12 mouse cellular contexts compared by ENCODE assay signal in genomic region chr7:112035804-112036203, GRCm38 (mm10). TPM values are rescaled to one million over a fixed set of nuclear protein-coding genes. Genes with fewer than 3 reads are reported as not detected.
DNase-seq lines count a peak whose midpoint lies in the region; ATAC-seq and TF ChIP-seq lines count a peak whose summit lies in the region.
"Had no signal": no experiment of that assay in that cellular context is flagged by ENCODE, and none has a peak within 500 bp of the region (broad histone marks: within the 10 kb centered on the region; RNA-seq: fewer than 3 reads in every experiment).

No protein-coding gene starts in this region.

- no peak overlapping the region for H3K9ac ChIP-seq in hindbrain, embryonic 13.5 days
- no peak overlapping the region for H3K9ac ChIP-seq in forebrain, embryonic 12.5 days
- H3K9ac ChIP-seq: hindbrain, embryonic 15.5 days had no signal

- no peak overlapping the region for H3K4me2 ChIP-seq in hindbrain, embryonic 13.5 days
- H3K4me2 ChIP-seq in forebrain, embryonic 12.5 days: no peak overlapping the region
- H3K4me2 ChIP-seq: hindbrain, embryonic 15.5 days had no signal

- no peak for TF ChIP-seq CTCF in thymus, adult 2 months (IDR thresholded peaks at IDR 0.05; ENCODE audit: borderline replicate concordance, control insufficient read depth, extremely low read depth, insufficient read depth, low read length, poor library complexity)

- H3K36me3 ChIP-seq in hindbrain, embryonic 13.5 days: no peaks in the 10 kb centered on the region
- peaks cover 4% of the 10 kb centered on the region; the same call in 1 of the 2 replicates for H3K36me3 ChIP-seq in hindbrain, embryonic 10.5 days
- 0 out of 2 replicates have a peak, but pooled peaks cover 6% of the 10 kb centered on the region for H3K36me3 ChIP-seq in forebrain, embryonic 12.5 days (replicated peaks)
- H3K36me3 ChIP-seq in thymus, adult 2 months (ENCODE audit: control insufficient read depth, insufficient read depth, low read length): no peaks in the 10 kb centered on the region
- H3K36me3 ChIP-seq: hindbrain, embryonic 15.5 days had no signal

- no peak for ATAC-seq in hindbrain, embryonic 13.5 days (ENCODE audit: low FRiP score)
- ATAC-seq in forebrain, embryonic 12.5 days (ENCODE audit: low FRiP score): no peak

- WGBS in hindbrain, embryonic 13.5 days: 35% methylated on average over 2 of the region's 2 CpGs
- WGBS in hindbrain, embryonic 10.5 days: 72% methylated on average over 2 of the region's 2 CpGs
- WGBS in forebrain, embryonic 12.5 days: 64% methylated on average over 2 of the region's 2 CpGs
- WGBS in thymus, adult 2 months: 57% methylated on average over 2 of the region's 2 CpGs

- no peak overlapping the region for H3K4me3 ChIP-seq in hindbrain, embryonic 13.5 days
- no peak overlapping the region for H3K4me3 ChIP-seq in hindbrain, embryonic 10.5 days
- H3K4me3 ChIP-seq in forebrain, embryonic 12.5 days (replicated peaks): no peak overlapping the region
- no peak overlapping the region for H3K4me3 ChIP-seq in thymus, adult 2 months (ENCODE audit: control insufficient read depth, insufficient read depth, low read length)
- H3K4me3 ChIP-seq: hindbrain, embryonic 15.5 days had no signal

- H3K27me3 ChIP-seq in hindbrain, embryonic 13.5 days: no peaks in the 10 kb centered on the region
- no peaks in the 10 kb centered on the region for H3K27me3 ChIP-seq in hindbrain, embryonic 10.5 days (ENCODE audit: insufficient read depth, poor library complexity, severe bottlenecking)
- no peaks in the 10 kb centered on the region for H3K27me3 ChIP-seq in forebrain, embryonic 12.5 days
- H3K27me3 ChIP-seq in thymus, adult 2 months (ENCODE audit: control insufficient read depth, insufficient read depth, low read length): no peaks in the 10 kb centered on the region
- H3K27me3 ChIP-seq: hindbrain, embryonic 15.5 days had no signal

- no peak for TF ChIP-seq POLR2A in thymus, adult 2 months (IDR thresholded peaks at IDR 0.05; ENCODE audit: control insufficient read depth, extremely low read depth, insufficient read depth, low read length, poor library complexity)

- DNase-seq in hindbrain, embryonic 10.5 days (ENCODE audit: low spot score): no peak
- DNase-seq in adipocyte (ENCODE audit: low spot score): peak; percentile 29
- peak; percentile 10 for DNase-seq in heart, postnatal 4 days
- DNase-seq in mesoderm, embryonic 11.5 days (ENCODE audit: low read depth, low spot score): peak; percentile 39
- no peak for DNase-seq in urinary bladder, postnatal 25 days (ENCODE audit: low spot score)
- DNase-seq in thymus, adult 2 months: no peak
- DNase-seq: adrenal gland, postnatal 36 days; kidney, postnatal 25 days; left cerebral cortex, postnatal 4 days had no signal

- H3K9me3 ChIP-seq in hindbrain, embryonic 13.5 days: no peaks in the 10 kb centered on the region
- no peaks in the 10 kb centered on the region for H3K9me3 ChIP-seq in hindbrain, embryonic 10.5 days
- no peaks in the 10 kb centered on the region for H3K9me3 ChIP-seq in forebrain, embryonic 12.5 days
- H3K9me3 ChIP-seq: hindbrain, embryonic 15.5 days had no signal

- H3K4me1 ChIP-seq in hindbrain, embryonic 13.5 days (replicated peaks): 0 out of 2 replicates have a peak, but pooled peaks cover 3% of the 10 kb centered on the region
- H3K4me1 ChIP-seq in hindbrain, embryonic 10.5 days (replicated peaks): no peaks in the 10 kb centered on the region
- H3K4me1 ChIP-seq in forebrain, embryonic 12.5 days: no peaks in the 10 kb centered on the region; the same call in 1 of the 2 replicates
- H3K4me1 ChIP-seq in thymus, adult 2 months (replicated peaks; ENCODE audit: control insufficient read depth, insufficient read depth, low read length): no peaks in the 10 kb centered on the region

- 0 out of 2 replicates have a peak overlapping the region, but pooled peaks have one; percentile 8 for H3K27ac ChIP-seq in hindbrain, embryonic 13.5 days
- H3K27ac ChIP-seq in hindbrain, embryonic 10.5 days: no peak overlapping the region
- H3K27ac ChIP-seq in forebrain, embryonic 12.5 days: no peak overlapping the region
- H3K27ac ChIP-seq in thymus, adult 2 months (ENCODE audit: control insufficient read depth, insufficient read depth, low read length): no peak overlapping the region
- H3K27ac ChIP-seq: hindbrain, embryonic 15.5 days had no signal

RNA-seq across cellular contexts. Expression of gene Usp47, which starts 12.5 kb away (rescaled TPM):
- polyA plus RNA-seq in hindbrain, embryonic 13.5 days (2015; fragmentation: Nextera tagmentation; extraction: Ambion mirVana): 79.4 and 83.2 TPM in 2 replicates
- 70.9 and 82.0 TPM in 2 replicates for polyA plus RNA-seq in hindbrain, embryonic 10.5 days (2016; fragmentation: Nextera tagmentation; extraction: Ambion mirVana)
- total RNA-seq in heart, postnatal 4 days (2021): 10 to 100 TPM; 90.9 to 91.6 TPM
- 113 and 115 TPM in 2 replicates for polyA plus RNA-seq in forebrain, embryonic 12.5 days (2016; fragmentation: Nextera tagmentation; extraction: Ambion mirVana)
- polyA plus RNA-seq in thymus, adult 2 months (2012; rRNA removed): 12.6 and 13.2 TPM in 2 replicates

Comparison
In these comparisons a context has a peak if more than half of its experiments do, and no peak if none do; other contexts are left out.
1. DNase-seq: peak in adipocyte (single experiment), heart, postnatal 4 days (single experiment) and mesoderm, embryonic 11.5 days (single experiment); none in hindbrain, embryonic 10.5 days (single experiment), urinary bladder, postnatal 25 days (single experiment) and thymus, adult 2 months (single experiment).